Mouse (Mus musculus) embryonic facial prominence, embryonic 14.5 days (tissue): ENCODE measurements around the gene Pax3. TPM values are rescaled to one million over a fixed set of nuclear protein-coding genes. Genes with fewer than 3 reads are reported as not detected.

ENCODE experiments used
- ATAC-seq: fragments of 200-750 bp; cut with Nextera tagmentation; 2 replicates; pipeline ENCODE4 v1.8.0; 2017; ENCODE audit warnings: low read depth, moderate number of reproducible peaks, moderate TSS enrichment
- DNase-seq: peaks from one replicate; pipeline ENCODE4 v3.0.0-alpha.2; 2015; ENCODE audit warnings: low spot score
- H3K27ac ChIP-seq: fragments of 300-500 bp; sonication (generic); replicated peaks from 2 replicates; pipeline ENCODE4 v1.5.1; 2014; ENCODE audit warnings: low read depth, mild to moderate bottlenecking, low read length, moderate library complexity
- H3K27me3 ChIP-seq: fragments of 300-500 bp; sonication (generic); replicated peaks from 2 replicates; pipeline ENCODE4 v1.6.1; 2014; ENCODE audit warnings: low read length; ENCODE audit not compliant: control insufficient read depth, insufficient read depth
- H3K36me3 ChIP-seq: fragments of 300-500 bp; sonication (generic); 2 replicates; pipeline ENCODE4 v1.6.1; 2014; ENCODE audit warnings: low read length, mixed read lengths; ENCODE audit not compliant: control insufficient read depth, insufficient read depth
- H3K4me1 ChIP-seq: fragments of 300-500 bp; sonication (generic); 2 replicates; pipeline ENCODE4 v1.6.1; 2014; ENCODE audit warnings: antibody characterized with exemption, low read length; ENCODE audit not compliant: control insufficient read depth, insufficient read depth
- H3K4me2 ChIP-seq: fragments of 300-500 bp; sonication (generic); 2 replicates; pipeline ENCODE4 v1.6.1; 2014; ENCODE audit warnings: low read depth, mild to moderate bottlenecking, low read length, moderate library complexity, mixed read lengths
- H3K4me3 ChIP-seq: fragments of 300-500 bp; sonication (generic); 2 replicates; pipeline ENCODE4 v1.5.1; 2014; ENCODE audit warnings: low read depth, mild to moderate bottlenecking, low read length
- H3K9ac ChIP-seq: fragments of 300-500 bp; sonication (generic); 2 replicates; pipeline ENCODE4 v1.6.1; 2014; ENCODE audit warnings: low read depth, mild to moderate bottlenecking, low read length, moderate library complexity, mixed read lengths
- H3K9me3 ChIP-seq: fragments of 300-500 bp; sonication (generic); 2 replicates; pipeline ENCODE4 v1.6.1; 2016; ENCODE audit warnings: low read length; ENCODE audit not compliant: control insufficient read depth
- WGBS: fragments of 180-500 bp; shearing (Covaris S2); extraction: QIAGEN DNeasy Blood & Tissue Kit; methylation state at CpG from one replicate; pipeline ENCODE4 v1.1.7; 2014; 5-methylcytosine and 5-hydroxymethylcytosine counted together
- polyA plus RNA-seq: library from polyadenylated mRNA; unstranded; fragments of >200 nt; fragmentation: Nextera tagmentation; extraction: Ambion mirVana; gene quantifications from 2 replicates; pipeline ENCODE4 v1.2.1, GENCODE M21; 2014

Pax3 gene
- polyA plus RNA-seq, 1 experiment from 2014 or later, result 9.4 TPM

- peak; percentile 32; the same call in 1 of the 2 replicates for ATAC-seq
- peaks cover 9% of the 10 kb centered on the region; the same call in 1 of the 2 replicates for H3K4me1 ChIP-seq
- under 1% methylated on average over 27 of the region's 79 CpGs for WGBS
- H3K4me2 ChIP-seq, result peak overlapping the region; percentile 93
- peak overlapping the region; percentile 69 for H3K4me3 ChIP-seq
- H3K27me3 ChIP-seq, result peaks cover 81% of the 10 kb centered on the region
- no peaks in the 10 kb centered on the region for H3K9me3 ChIP-seq
- H3K9ac ChIP-seq, result peak overlapping the region; percentile 79
- no peak for DNase-seq
- H3K27ac ChIP-seq, result peak overlapping the region; percentile 80
- H3K36me3 ChIP-seq, result no peaks in the 10 kb centered on the region
Observed at GRCm38 (mm10) chr1:78216509-78217141, 19.7 kb upstream of the Pax3 start.

DNA sequence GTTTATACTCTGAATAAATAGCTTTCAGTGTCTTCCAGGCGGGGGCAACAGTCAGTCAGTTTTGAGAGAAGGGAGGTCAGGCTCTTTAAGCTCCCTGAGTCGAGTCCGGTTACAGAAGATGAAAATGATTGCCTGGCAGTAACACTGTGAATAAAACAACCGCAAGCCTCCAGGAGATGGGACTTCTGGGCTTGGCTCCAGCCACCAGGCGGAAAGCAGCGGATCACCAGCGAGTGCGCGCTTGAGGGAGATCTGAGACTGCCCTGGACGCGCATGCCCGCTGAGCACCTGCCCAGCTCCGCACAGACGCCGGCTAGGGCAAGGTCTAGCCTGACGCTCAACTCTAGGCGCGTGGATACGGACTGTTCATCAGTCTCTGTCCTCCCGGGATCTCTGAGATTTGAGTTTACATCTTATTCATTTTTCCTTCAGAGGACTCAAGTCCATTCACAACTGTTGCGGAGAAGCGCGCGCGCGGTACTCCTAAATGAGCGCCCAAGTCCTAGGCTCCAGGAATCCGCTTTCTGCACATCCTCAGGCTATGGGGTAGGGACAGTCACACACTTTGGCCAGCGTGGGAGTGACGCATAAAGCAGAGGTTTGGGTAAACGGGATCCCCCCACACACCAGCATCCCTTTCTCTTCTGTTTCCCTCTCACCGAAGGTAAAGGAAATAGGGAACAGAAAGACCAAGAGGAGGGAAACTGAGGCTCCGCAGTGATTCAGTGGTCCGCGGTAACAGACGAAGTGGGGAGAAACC is 19.0 kb upstream of the Pax3 start:
- H3K9ac ChIP-seq, result peak overlapping the region; percentile 79
- WGBS, result under 1% methylated on average over 36 of the region's 36 CpGs
- peaks cover 9% of the 10 kb centered on the region; the same call in 1 of the 2 replicates for H3K4me1 ChIP-seq
- H3K4me2 ChIP-seq, result peak overlapping the region; percentile 93
- ATAC-seq, result peak; percentile 73
- H3K27me3 ChIP-seq, result peaks cover 85% of the 10 kb centered on the region
- H3K27ac ChIP-seq, result peak overlapping the region; percentile 80; the same call in 1 of the 2 replicates
- peak overlapping the region; percentile 69 for H3K4me3 ChIP-seq
- peak; percentile 91 for DNase-seq
- H3K36me3 ChIP-seq, result no peaks in the 10 kb centered on the region
- H3K9me3 ChIP-seq, result no peaks in the 10 kb centered on the region

GRCm38 (mm10) chr1:78211041-78211440 is 14.1 kb upstream of the Pax3 start:
- Histone ChIP-seq H3K9ac (no peak overlapping the region), H3K36me3 (no peaks in the 10 kb centered on the region), H3K4me3 (no peak overlapping the region), H3K27ac (no peak overlapping the region), H3K4me1 (no peaks in the 10 kb centered on the region), H3K9me3 (no peaks in the 10 kb centered on the region), H3K27me3 (peaks cover 99% of the 10 kb centered on the region), H3K4me2 (no peak overlapping the region)
- ATAC-seq (no peak), DNase-seq (no peak)
- WGBS, result 13% methylated on average over 5 of the region's 5 CpGs

DNA sequence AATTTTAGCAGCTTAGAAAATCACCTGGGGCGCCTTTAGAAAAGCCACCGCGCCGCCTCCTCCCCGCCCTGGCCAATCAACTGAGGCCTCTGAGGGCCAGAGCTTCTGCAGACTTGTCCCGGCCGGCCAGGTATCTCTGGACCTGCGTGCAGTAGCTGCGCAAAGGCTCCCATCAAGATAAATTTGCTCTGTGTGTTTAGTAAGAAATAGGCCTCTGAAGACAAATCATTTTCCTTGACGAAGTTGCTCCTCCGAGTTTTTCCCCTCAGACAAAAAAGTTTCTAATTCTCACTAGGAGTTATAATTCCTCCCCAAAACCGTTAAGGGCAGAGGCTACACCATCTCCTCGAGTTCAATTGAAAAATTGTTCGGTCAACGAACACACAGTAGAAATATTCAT is 13.6 kb upstream of the Pax3 start:
- no peak for ATAC-seq
- H3K27me3 ChIP-seq, result peaks cover 99% of the 10 kb centered on the region
- 2% methylated on average over 15 of the region's 15 CpGs for WGBS
- no peaks in the 10 kb centered on the region for H3K4me1 ChIP-seq
- DNase-seq, result no peak
- no peak overlapping the region for H3K9ac ChIP-seq
- no peak overlapping the region for H3K27ac ChIP-seq
- H3K4me2 ChIP-seq, result no peak overlapping the region; the same call in 1 of the 2 replicates
- H3K4me3 ChIP-seq, result no peak overlapping the region; the same call in 1 of the 2 replicates
- no peaks in the 10 kb centered on the region for H3K36me3 ChIP-seq
- H3K9me3 ChIP-seq, result no peaks in the 10 kb centered on the region

- Histone ChIP-seq H3K9me3 (no peaks in the 10 kb centered on the region), H3K36me3 (no peaks in the 10 kb centered on the region), H3K4me2 (no peak overlapping the region), H3K4me1 (no peaks in the 10 kb centered on the region; the same call in none of the 2 replicates), H3K4me3 (no peak overlapping the region), H3K9ac (no peak overlapping the region), H3K27me3 (peaks cover 99% of the 10 kb centered on the region), H3K27ac (no peak overlapping the region)
- no peak for ATAC-seq
- 24% methylated on average over 9 of the region's 9 CpGs for WGBS
- no peak for DNase-seq
Observed at GRCm38 (mm10) chr1:78208281-78208814, 11.4 kb upstream of the Pax3 start.

GRCm38 (mm10) chr1:78204341-78204740 is 7.4 kb upstream of the Pax3 start:
- H3K36me3 ChIP-seq, result no peaks in the 10 kb centered on the region
- peak overlapping the region; percentile 54; the same call in 1 of the 2 replicates for H3K9ac ChIP-seq
- no peak for DNase-seq
- H3K4me3 ChIP-seq, result peak overlapping the region; percentile 46
- H3K4me1 ChIP-seq, result peaks cover 5% of the 10 kb centered on the region
- H3K4me2 ChIP-seq, result peak overlapping the region; percentile 70
- H3K27me3 ChIP-seq, result peaks cover 90% of the 10 kb centered on the region
- ATAC-seq, result no peak
- no peaks in the 10 kb centered on the region for H3K9me3 ChIP-seq
- H3K27ac ChIP-seq, result no peak overlapping the region
- 42% methylated on average over 4 of the region's 4 CpGs for WGBS

GRCm38 (mm10) chr1:78203622-78204211 is 6.8 kb upstream of the Pax3 start:
- peak overlapping the region; percentile 54 for H3K9ac ChIP-seq
- DNase-seq, result no peak

DNA sequence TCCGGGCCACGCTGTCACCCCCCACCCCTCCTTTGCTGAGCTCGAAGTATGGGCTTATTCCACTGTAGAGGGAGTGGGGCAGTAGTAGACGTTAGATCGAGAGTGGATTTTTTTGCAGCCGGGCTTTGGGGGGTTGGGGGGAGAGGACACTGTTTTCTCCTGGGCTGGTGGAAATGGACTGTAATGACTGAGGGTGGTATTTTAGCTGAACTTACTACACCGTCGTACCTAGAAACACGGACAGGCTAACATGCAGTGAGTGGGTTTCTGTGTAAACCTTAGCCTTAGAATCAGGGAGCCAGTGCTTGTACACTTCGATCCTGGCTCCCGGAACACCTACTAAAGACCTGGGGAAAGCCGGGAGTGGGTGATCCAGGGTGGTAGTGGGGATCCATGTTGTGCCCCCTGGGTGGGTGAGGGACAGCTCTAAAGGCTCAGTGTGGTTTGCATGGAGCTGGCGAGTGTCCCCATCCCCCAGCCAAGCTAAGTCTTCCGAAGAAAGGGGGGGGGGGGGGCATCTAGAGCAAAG is 6.2 kb upstream of the Pax3 start:
- WGBS, result 4% methylated on average over 12 of the region's 14 CpGs
- no peaks in the 10 kb centered on the region for H3K9me3 ChIP-seq
- H3K36me3 ChIP-seq, result no peaks in the 10 kb centered on the region
- H3K27me3 ChIP-seq, result peaks cover 90% of the 10 kb centered on the region
- H3K9ac ChIP-seq, result peak overlapping the region; percentile 54; the same call in 1 of the 2 replicates
- DNase-seq (no peak), ATAC-seq (peak; percentile 28)
- H3K4me1 ChIP-seq, result peaks cover 5% of the 10 kb centered on the region
- peak overlapping the region; percentile 70 for H3K4me2 ChIP-seq
- no peak overlapping the region; the same call in 1 of the 2 replicates for H3K27ac ChIP-seq
- peak overlapping the region; percentile 46 for H3K4me3 ChIP-seq

More at GRCm38 (mm10) chr1:78203622-78204211, 6.8 kb upstream of the Pax3 start:
- 1% methylated on average over 33 of the region's 33 CpGs for WGBS
- Histone ChIP-seq H3K27ac (no peak overlapping the region), H3K4me1 (peaks cover 5% of the 10 kb centered on the region), H3K4me3 (peak overlapping the region; percentile 46), H3K9me3 (no peaks in the 10 kb centered on the region), H3K27me3 (peaks cover 90% of the 10 kb centered on the region), H3K36me3 (no peaks in the 10 kb centered on the region), H3K4me2 (peak overlapping the region; percentile 70)
- peak; percentile 38 for ATAC-seq
